Mouse (Mus musculus) urinary bladder, postnatal 4 days (tissue): ENCODE results near the gene Cfap46.
A peak's percentile ranks its signal among the peaks of the same experiment; 100 is the strongest.

ENCODE experiments used
- DNase-seq, 2 experiments: peaks; one replicate each; pipeline ENCODE4 v3.0.0; 2021 to 2022; ENCODE audit warnings: low spot score in 2 of 2

Gene Cfap46

GRCm38 (mm10) chr7:139683706-139684552 is at the start of gene Cfap46:
Cfap46 (minus strand) TSS chr7:139683817.
- peak; percentile 66 to 84 for DNase-seq

- no peak for DNase-seq
Observed at GRCm38 (mm10) chr7:139731276-139731696, 47.7 kb upstream of the Cfap46 start.

GRCm38 (mm10) chr7:139727072-139727471 is 43.5 kb upstream of the Cfap46 start:
- no peak for DNase-seq

- DNase-seq, result no peak
Observed at GRCm38 (mm10) chr7:139725641-139726040, 42.0 kb upstream of the Cfap46 start.

- no peak for DNase-seq
Observed at GRCm38 (mm10) chr7:139723986-139724385, 40.4 kb upstream of the Cfap46 start.

- no peak for DNase-seq
Observed at GRCm38 (mm10) chr7:139721196-139721595, 37.6 kb upstream of the Cfap46 start.

DNA sequence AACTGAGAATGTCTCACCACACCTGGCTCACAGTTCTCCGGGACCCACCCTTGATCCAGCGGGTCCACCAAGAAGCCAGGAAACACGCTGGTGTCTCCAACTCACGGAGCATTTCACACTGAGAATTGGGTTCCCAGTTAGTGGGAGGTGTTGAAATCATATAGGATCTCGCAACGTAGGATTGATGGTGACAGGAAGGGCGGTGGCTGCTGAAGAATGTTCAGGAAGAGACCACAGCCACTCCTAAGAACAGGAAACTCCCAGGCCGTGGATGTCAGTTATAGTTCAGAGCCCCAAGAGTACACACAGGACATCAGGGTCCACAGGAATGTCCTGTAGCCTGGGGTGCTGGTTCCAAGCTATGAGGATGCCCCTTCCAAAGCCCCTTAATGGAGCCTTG is 34.2 kb upstream of the Cfap46 start:
- no peak for DNase-seq

GRCm38 (mm10) chr7:139711821-139712220 is 28.2 kb upstream of the Cfap46 start:
- DNase-seq, result no peak

DNA sequence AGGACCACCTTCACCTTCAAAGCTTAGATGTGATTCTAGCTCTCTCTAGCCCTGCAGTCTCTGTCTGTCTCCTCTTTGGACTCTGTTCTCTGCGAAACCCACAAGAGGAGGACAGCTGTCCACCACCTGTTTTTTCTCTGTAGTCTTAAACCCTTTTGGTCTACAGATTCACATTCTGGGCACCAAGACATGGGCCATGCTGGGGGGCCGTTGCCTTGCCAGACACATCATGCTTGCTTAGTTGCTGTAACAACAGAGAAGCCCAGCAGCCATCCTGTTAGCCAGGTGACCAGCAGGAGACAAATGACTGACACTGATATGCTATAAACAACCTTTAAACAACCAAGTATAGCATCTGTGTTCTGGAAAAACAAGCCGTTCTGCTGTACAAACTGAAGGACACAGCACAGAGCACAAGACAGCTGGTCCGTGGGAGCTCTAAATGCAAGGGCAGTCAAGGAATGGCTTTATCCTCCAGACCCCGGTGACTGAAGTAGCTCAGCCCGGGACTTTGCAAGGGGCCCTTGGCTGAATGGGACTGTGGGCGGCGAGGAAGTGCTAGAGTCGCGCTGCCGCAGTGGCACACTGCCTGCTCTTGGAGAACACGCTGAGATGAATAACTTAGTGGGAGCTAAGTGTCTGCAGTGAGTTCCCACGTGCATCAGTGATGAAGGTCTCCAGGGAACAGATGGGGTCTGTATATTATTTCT is 22.9 kb upstream of the Cfap46 start:
- no peak for DNase-seq

DNA sequence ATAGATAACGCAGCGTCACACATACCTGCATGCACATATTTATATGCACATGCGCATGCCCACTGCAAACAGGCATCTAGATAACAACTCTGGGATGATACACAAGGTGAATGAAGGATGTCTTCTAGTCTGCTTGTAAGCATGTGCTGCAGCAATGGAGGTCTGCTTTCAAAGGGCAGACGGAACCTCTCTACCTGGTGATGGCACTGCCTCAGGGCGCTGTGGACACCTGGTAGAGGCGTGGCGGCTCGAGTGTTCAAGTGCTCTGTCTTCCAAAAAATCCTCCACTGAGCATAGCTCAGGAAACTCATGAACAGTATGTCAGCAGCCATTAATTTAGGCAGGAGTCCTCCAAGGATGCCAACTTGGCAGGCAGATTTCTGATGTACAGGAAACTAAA is 22.2 kb upstream of the Cfap46 start:
- DNase-seq, result no peak

DNA sequence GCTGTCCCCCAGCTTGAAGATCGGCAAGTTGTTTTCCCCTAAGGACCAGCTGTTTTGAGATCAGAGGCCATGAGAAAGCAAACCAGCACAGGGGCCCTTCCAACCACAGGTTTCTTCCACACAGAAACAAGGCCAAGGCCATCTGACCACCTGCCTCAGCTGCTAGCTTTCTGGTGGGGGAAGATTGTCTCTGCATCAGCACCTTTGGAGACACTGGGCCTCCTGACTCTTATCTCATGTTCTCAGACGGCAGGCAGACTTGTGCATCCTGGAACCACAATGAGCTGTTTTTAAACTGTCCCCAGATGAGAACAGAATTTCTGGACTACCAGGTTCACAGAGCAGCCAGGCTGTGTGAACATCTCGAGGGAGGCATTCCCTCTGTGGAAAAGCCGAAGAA is 21.5 kb upstream of the Cfap46 start:
- no peak for DNase-seq

- no peak for DNase-seq
Observed at GRCm38 (mm10) chr7:139703826-139704199, 20.2 kb upstream of the Cfap46 start.

GRCm38 (mm10) chr7:139703146-139703825 is 19.7 kb upstream of the Cfap46 start:
- peak; percentile 38 to 82 for DNase-seq

- peak in 1 of 2 experiments; percentile 38 for DNase-seq
Observed at GRCm38 (mm10) chr7:139701651-139702301, 18.2 kb upstream of the Cfap46 start.

DNA sequence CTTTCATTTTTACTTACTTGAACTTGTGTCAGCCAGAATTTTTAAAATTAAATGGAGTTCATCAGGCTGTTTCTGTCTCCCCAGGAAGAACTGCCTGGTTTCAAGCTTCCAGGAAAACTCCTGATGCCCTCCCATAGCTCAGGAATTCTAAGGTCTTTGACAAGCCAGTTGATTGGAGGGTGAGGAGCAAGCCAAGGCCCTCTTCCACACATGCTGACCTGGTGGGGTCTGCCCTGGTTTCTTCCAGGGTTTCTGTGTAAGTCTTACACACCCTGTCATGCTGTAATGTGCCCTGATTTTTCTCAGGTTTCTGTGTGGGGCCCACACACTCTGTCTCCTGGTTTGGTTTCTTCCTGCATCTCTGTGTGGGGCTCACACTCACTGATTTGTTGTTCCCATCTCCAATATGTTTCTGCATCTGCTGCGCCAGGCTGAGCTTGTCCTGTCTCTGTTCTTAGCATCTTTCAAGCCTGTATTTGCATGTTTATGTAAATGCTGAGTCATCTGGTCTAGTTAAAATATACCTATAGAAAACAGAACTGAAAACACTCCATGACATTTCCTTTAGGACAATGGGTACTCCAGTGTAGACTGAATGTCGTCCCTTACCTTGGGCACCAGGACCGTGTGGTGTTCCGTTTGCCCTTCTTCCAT is 9.2 kb upstream of the Cfap46 start:
- no peak for DNase-seq

DNA sequence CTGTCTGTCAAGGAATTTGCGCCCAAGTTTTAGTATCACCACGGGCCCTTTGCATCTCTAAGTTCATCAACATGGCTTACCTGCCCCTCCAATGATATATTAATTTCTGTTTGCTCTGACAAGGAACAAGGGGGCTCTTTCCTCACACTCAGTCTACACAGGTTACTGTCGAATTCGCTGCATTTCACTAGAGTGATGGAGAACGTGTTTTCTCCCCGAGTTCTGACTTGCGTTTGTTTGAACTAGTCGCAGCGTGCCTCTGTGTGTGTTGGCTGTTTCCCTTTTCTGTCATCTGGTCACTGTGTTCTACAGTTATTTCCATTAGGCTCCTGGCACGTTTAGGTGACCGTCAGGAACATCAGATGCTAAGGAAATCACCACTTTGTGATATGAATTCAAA is 8.6 kb upstream of the Cfap46 start:
- no peak for DNase-seq

- no peak for DNase-seq
Observed at GRCm38 (mm10) chr7:139685336-139685735, 1.7 kb upstream of the Cfap46 start.

GRCm38 (mm10) chr7:139684553-139684929 is 924 bp upstream of the Cfap46 start:
- DNase-seq, result peak; percentile 75 to 90

- no peak for DNase-seq
Observed at GRCm38 (mm10) chr7:139681921-139682598, 1.6 kb downstream of the Cfap46 start.

DNA sequence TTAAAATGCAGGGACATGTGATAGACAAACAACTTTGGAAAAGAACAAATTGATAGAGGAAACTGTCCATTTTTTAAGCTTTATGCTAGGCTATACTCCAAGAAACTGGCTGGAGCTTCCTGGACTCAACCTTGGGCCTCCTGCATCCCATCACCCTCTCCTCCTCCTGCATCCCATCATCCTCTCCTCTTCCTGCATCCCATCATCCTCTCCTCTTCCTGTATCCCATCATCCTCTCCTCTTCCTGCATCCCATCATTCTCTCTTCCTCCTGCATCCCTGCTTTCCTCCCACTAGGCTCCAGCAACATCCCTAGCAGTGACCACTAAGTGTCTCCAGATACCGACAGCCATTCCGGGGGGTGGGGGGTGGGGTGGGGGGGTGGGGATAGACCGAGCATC is 7.2 kb downstream of the Cfap46 start:
- DNase-seq, result no peak

GRCm38 (mm10) chr7:139666871-139667270 is 16.7 kb downstream of the Cfap46 start:
- DNase-seq, result no peak
